23 mouse cellular contexts compared by ENCODE assay signal in the genomic region with DNA sequence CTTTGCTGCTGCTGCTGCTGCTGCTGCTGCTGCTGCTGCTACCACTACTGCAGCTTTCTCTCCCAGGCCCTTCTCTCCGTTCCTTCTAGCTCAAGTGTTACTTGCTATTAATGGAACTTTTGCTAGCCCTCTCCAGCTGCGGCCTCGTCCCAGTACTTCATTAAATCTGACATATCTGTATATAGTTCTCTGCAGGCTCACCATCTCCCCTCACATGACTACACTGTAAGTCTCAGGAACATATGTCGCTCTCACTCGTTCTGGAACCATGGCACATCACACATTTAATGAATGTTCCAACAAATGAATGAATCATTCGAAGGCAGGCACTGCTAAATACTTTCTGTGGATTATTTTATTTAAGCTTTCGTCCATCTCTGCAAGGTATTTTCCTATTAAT.
A peak's percentile ranks its signal among the peaks of the same experiment; 100 is the strongest.
DNase-seq lines count a peak whose midpoint lies in the region; ATAC-seq and TF ChIP-seq lines count a peak whose summit lies in the region.
"Had no signal": no experiment of that assay in that cellular context is flagged by ENCODE, and none has a peak within 500 bp of the region (broad histone marks: within the 10 kb centered on the region; RNA-seq: fewer than 3 reads in every experiment).

No protein-coding gene starts in this region.

- H3K9me3 ChIP-seq in forebrain, postnatal 0 days (ENCODE audit: low read length) = no peaks in the 10 kb centered on the region
- H3K9me3 ChIP-seq in forebrain, embryonic 11.5 days (ENCODE audit: control insufficient read depth, low read length) = no peaks in the 10 kb centered on the region
- H3K9me3 ChIP-seq in midbrain, postnatal 0 days (ENCODE audit: low read length) = no peaks in the 10 kb centered on the region
- H3K9me3 ChIP-seq: embryonic facial prominence, embryonic 15.5 days; heart, embryonic 12.5 days; hindbrain, embryonic 12.5 days; limb, embryonic 12.5 days; liver, embryonic 12.5 days had no signal

- no peak overlapping the region for H3K4me3 ChIP-seq in forebrain, postnatal 0 days (ENCODE audit: low read depth, low read length)
- no peak overlapping the region for H3K4me3 ChIP-seq in forebrain, embryonic 11.5 days (ENCODE audit: low read depth, low read length)
- no peak overlapping the region for H3K4me3 ChIP-seq in midbrain, postnatal 0 days (ENCODE audit: low read depth, low read length)
- H3K4me3 ChIP-seq: embryonic facial prominence, embryonic 15.5 days; gastrocnemius, adult 2 months; heart, embryonic 12.5 days; hindbrain, embryonic 12.5 days; limb, embryonic 12.5 days; liver, embryonic 12.5 days had no signal

- no peaks in the 10 kb centered on the region; the same call in 1 of the 2 replicates for H3K27me3 ChIP-seq in forebrain, postnatal 0 days (ENCODE audit: insufficient read depth, low read length)
- H3K27me3 ChIP-seq in forebrain, embryonic 11.5 days (ENCODE audit: control insufficient read depth, insufficient read depth, low read length) = no peaks in the 10 kb centered on the region
- H3K27me3 ChIP-seq in midbrain, postnatal 0 days (ENCODE audit: insufficient read depth, low read length) = no peaks in the 10 kb centered on the region
- H3K27me3 ChIP-seq: embryonic facial prominence, embryonic 15.5 days; heart, embryonic 12.5 days; hindbrain, embryonic 12.5 days; liver, embryonic 12.5 days had no signal

- no peak overlapping the region for H3K9ac ChIP-seq in forebrain, postnatal 0 days
- H3K9ac ChIP-seq in forebrain, embryonic 11.5 days (ENCODE audit: low read length) = no peak overlapping the region
- H3K9ac ChIP-seq in midbrain, postnatal 0 days (replicated peaks; ENCODE audit: low read length, poor library complexity, severe bottlenecking) = no peak overlapping the region
- H3K9ac ChIP-seq: embryonic facial prominence, embryonic 15.5 days; heart, embryonic 12.5 days; hindbrain, embryonic 12.5 days; limb, embryonic 12.5 days; liver, embryonic 12.5 days had no signal

- intact Hi-C loops in left cerebral cortex, postnatal 4 days (cut with DNase I) = no loop called here
- intact Hi-C loops in left cerebral cortex, postnatal 25 days (cut with DNase I) = no loop called here

- no peak for TF ChIP-seq CTCF in forebrain, postnatal 0 days (IDR thresholded peaks at IDR 0.05; ENCODE audit: low read depth)
- TF ChIP-seq CTCF in midbrain, postnatal 0 days (IDR thresholded peaks at IDR 0.05) = no peak

- H3K36me3 ChIP-seq in forebrain, postnatal 0 days (ENCODE audit: insufficient read depth) = no peaks in the 10 kb centered on the region
- no peaks in the 10 kb centered on the region for H3K36me3 ChIP-seq in forebrain, embryonic 11.5 days (ENCODE audit: control insufficient read depth, insufficient read depth, low read length)
- no peaks in the 10 kb centered on the region for H3K36me3 ChIP-seq in midbrain, postnatal 0 days (ENCODE audit: insufficient read depth, low read length)
- H3K36me3 ChIP-seq: embryonic facial prominence, embryonic 15.5 days; G1E; heart, embryonic 12.5 days; hindbrain, embryonic 12.5 days; limb, embryonic 12.5 days; liver, embryonic 12.5 days had no signal

- DNase-seq in forebrain, postnatal 0 days = no peak
- no peak for DNase-seq in forebrain, embryonic 11.5 days (ENCODE audit: low spot score)
- peak; percentile 25 to 40 for DNase-seq in left cerebral cortex, adult 18-20 months (ENCODE audit: low spot score in 2 of 2)
- DNase-seq in left cerebral cortex, postnatal 4 days = no peak
- DNase-seq in lung, postnatal 10 days = peak; percentile 36
- DNase-seq in lung, postnatal 14 days = no peak
- DNase-seq in left cerebral cortex, postnatal 25 days (ENCODE audit: low spot score in 2 of 2) = peak; percentile 38 to 81
- no peak for DNase-seq in midbrain, postnatal 0 days (ENCODE audit: low spot score)
- DNase-seq: adrenal gland, postnatal 14 days; cerebellum, adult 11-12 months; cerebellum, postnatal 25 days; gastrocnemius, adult 2 months; heart, postnatal 14 days; kidney, adult 8-10 months; kidney, postnatal 25 days had no signal

- WGBS in forebrain, postnatal 0 days = 54% methylated on average over 7 of the region's 7 CpGs
- 90% methylated on average over 7 of the region's 7 CpGs for WGBS in forebrain, embryonic 11.5 days
- 75% methylated on average over 7 of the region's 7 CpGs for WGBS in midbrain, postnatal 0 days

- ATAC-seq in forebrain, postnatal 0 days = peak; percentile 48; the same call in 1 of the 2 replicates
- ATAC-seq in forebrain, embryonic 11.5 days (replicated peaks; ENCODE audit: low FRiP score) = no peak
- ATAC-seq in midbrain, postnatal 0 days (ENCODE audit: low FRiP score) = no peak
- ATAC-seq: activated CD4-positive, CD25-positive, alpha-beta regulatory T cell, adult 4 months; liver, embryonic 12.5 days had no signal

- no peak overlapping the region for H3K4me2 ChIP-seq in forebrain, postnatal 0 days (ENCODE audit: low read depth)
- H3K4me2 ChIP-seq in forebrain, embryonic 11.5 days (ENCODE audit: low read depth, low read length, severe bottlenecking) = no peak overlapping the region
- H3K4me2 ChIP-seq in midbrain, postnatal 0 days (ENCODE audit: low read depth, low read length, poor library complexity, severe bottlenecking) = no peak overlapping the region
- H3K4me2 ChIP-seq: embryonic facial prominence, embryonic 15.5 days; heart, embryonic 12.5 days; hindbrain, embryonic 12.5 days; limb, embryonic 12.5 days; liver, embryonic 12.5 days; midbrain, embryonic 11.5 days had no signal

- peaks cover 14% of the 10 kb centered on the region; the same call in 1 of the 2 replicates for H3K4me1 ChIP-seq in forebrain, postnatal 0 days (ENCODE audit: insufficient read depth)
- no peaks in the 10 kb centered on the region for H3K4me1 ChIP-seq in forebrain, embryonic 11.5 days (replicated peaks; ENCODE audit: control insufficient read depth, insufficient read depth, low read length)
- no peaks in the 10 kb centered on the region for H3K4me1 ChIP-seq in midbrain, postnatal 0 days (ENCODE audit: insufficient read depth, low read length)
- H3K4me1 ChIP-seq: embryonic facial prominence, embryonic 15.5 days; hindbrain, embryonic 12.5 days; limb, embryonic 12.5 days; liver, embryonic 12.5 days had no signal

- no peak overlapping the region for H3K27ac ChIP-seq in forebrain, postnatal 0 days (ENCODE audit: low read depth, low read length)
- no peak overlapping the region for H3K27ac ChIP-seq in forebrain, embryonic 11.5 days (ENCODE audit: low read depth, low read length)
- H3K27ac ChIP-seq in midbrain, postnatal 0 days (ENCODE audit: low read depth, low read length) = no peak overlapping the region
- H3K27ac ChIP-seq: embryonic facial prominence, embryonic 15.5 days; gastrocnemius, adult 2 months; hindbrain, embryonic 12.5 days; limb, embryonic 12.5 days; liver, embryonic 12.5 days had no signal

Comparison
In these comparisons a context has a peak if more than half of its experiments do, and no peak if none do; other contexts are left out.
1. DNase-seq: peak in left cerebral cortex, adult 18-20 months (2 of 2), lung, postnatal 10 days (single experiment) and left cerebral cortex, postnatal 25 days (2 of 2); none in forebrain, postnatal 0 days (single experiment), forebrain, embryonic 11.5 days (single experiment), left cerebral cortex, postnatal 4 days (single experiment), lung, postnatal 14 days (single experiment) and midbrain, postnatal 0 days (single experiment).